Mouse (Mus musculus) A20 (cell line): ENCODE data around the gene Pde1c.
A peak's percentile ranks its signal among the peaks of the same experiment; 100 is the strongest.

Experiments
- DNase-seq: peaks from one replicate; pipeline ENCODE4 v3.0.0-alpha.2; 2011; ENCODE audit warnings: low read depth, low spot score

Pde1c gene

GRCm38 (mm10) chr6:56447917-56448316, 121.0 kb downstream of the Pde1c start:
- peak; percentile 68 for DNase-seq

GRCm38 (mm10) chr6:56441501-56441900, 127.4 kb downstream of the Pde1c start:
- DNase-seq: no peak

GRCm38 (mm10) chr6:56425846-56426245, 143.1 kb downstream of the Pde1c start:
- DNase-seq: no peak

GRCm38 (mm10) chr6:56422866-56423265, 146.0 kb downstream of the Pde1c start:
- DNase-seq: no peak

- DNase-seq: no peak
These were observed 152.7 kb downstream of the Pde1c start for GRCm38 (mm10) chr6:56416191-56416590.

GRCm38 (mm10) chr6:56389178-56389577, 179.7 kb downstream of the Pde1c start:
- DNase-seq: no peak

- no peak for DNase-seq
These were observed 192.5 kb downstream of the Pde1c start for GRCm38 (mm10) chr6:56376359-56376758.

GRCm38 (mm10) chr6:56374180-56374579, 194.7 kb downstream of the Pde1c start:
- peak; percentile 28 for DNase-seq

- DNase-seq: no peak
These were observed 195.2 kb downstream of the Pde1c start for GRCm38 (mm10) chr6:56373753-56374152.

GRCm38 (mm10) chr6:56373046-56373751, 195.7 kb downstream of the Pde1c start:
- peak; percentile 89 for DNase-seq

- DNase-seq: peak; percentile 86
These were observed 199.4 kb downstream of the Pde1c start for GRCm38 (mm10) chr6:56369462-56369861.

- DNase-seq: peak; percentile 60
These were observed 200.8 kb downstream of the Pde1c start for GRCm38 (mm10) chr6:56368116-56368515.

GRCm38 (mm10) chr6:56367257-56367656, 201.6 kb downstream of the Pde1c start:
- peak; percentile 30 for DNase-seq

- no peak for DNase-seq
These were observed 206.3 kb downstream of the Pde1c start for GRCm38 (mm10) chr6:56362650-56363049.

- DNase-seq: peak; percentile 27
These were observed 206.8 kb downstream of the Pde1c start for GRCm38 (mm10) chr6:56362128-56362545.

- no peak for DNase-seq
These were observed 207.4 kb downstream of the Pde1c start for GRCm38 (mm10) chr6:56361348-56362127.

GRCm38 (mm10) chr6:56360086-56360485, 208.8 kb downstream of the Pde1c start:
- DNase-seq: no peak

- DNase-seq: no peak
These were observed 209.8 kb downstream of the Pde1c start for GRCm38 (mm10) chr6:56359126-56359525.

- DNase-seq: no peak
These were observed 221.7 kb downstream of the Pde1c start for GRCm38 (mm10) chr6:56347207-56347606.

- DNase-seq: no peak
These were observed 223.8 kb downstream of the Pde1c start for GRCm38 (mm10) chr6:56345082-56345481.

GRCm38 (mm10) chr6:56342005-56342404, 226.9 kb downstream of the Pde1c start:
- DNase-seq: no peak

GRCm38 (mm10) chr6:56335811-56336446, 233.0 kb downstream of the Pde1c start:
- no peak for DNase-seq
